Mouse (Mus musculus): ENCODE data around the gene Cep104. TPM values are rescaled to one million over a fixed set of nuclear protein-coding genes. Genes with fewer than 3 reads are reported as not detected.

Gene Cep104
- polyA plus RNA-seq, 1 experiment from 2014 or later = 13.9 TPM

GRCm38 (mm10) chr4:154011646-154012089, 36.7 kb downstream of the Cep104 start, which contains the start of gene Lrrc47:
TSS of gene Lrrc47 (plus strand) at chr4:154011731.
- ATAC-seq (ENCODE audit: insufficient read depth, low FRiP score) = peak; percentile 94
- Histone ChIP-seq H3K4me3 (replicated peaks; ENCODE audit: low read length) (peak within 1 kb of the TSS; percentile 98), H3K27ac (ENCODE audit: low read length) (peak within 1 kb of the TSS; percentile 15), H3K4me1 (ENCODE audit: control insufficient read depth, insufficient read depth, low read length) (peaks cover 14% of the 10 kb centered on the region), H3K9me3 (replicated peaks; ENCODE audit: control insufficient read depth, low read length) (no peaks in the 10 kb centered on the region), H3K27me3 (ENCODE audit: control insufficient read depth, insufficient read depth, low read length) (no peaks in the 10 kb centered on the region), H3K9ac (ENCODE audit: low read length) (peak within 1 kb of the TSS; percentile 97), H3K36me3 (ENCODE audit: control insufficient read depth, insufficient read depth, low read length) (0 out of 2 replicates have a peak, but pooled peaks cover 3% of the 10 kb centered on the region), H3K4me2 (ENCODE audit: low read depth, low read length) (peak within 1 kb of the TSS; percentile 75)
- WGBS = under 1% methylated on average over 59 of the region's 59 CpGs

GRCm38 (mm10) chr4:154012132-154012882, 37.3 kb downstream of the Cep104 start:
- no peak for ATAC-seq (ENCODE audit: insufficient read depth, low FRiP score)
- WGBS = 2% methylated on average over 55 of the region's 55 CpGs
- Histone ChIP-seq H3K4me3 (replicated peaks; ENCODE audit: low read length) (peak overlapping the region; percentile 98), H3K36me3 (ENCODE audit: control insufficient read depth, insufficient read depth, low read length) (0 out of 2 replicates have a peak, but pooled peaks cover 3% of the 10 kb centered on the region), H3K4me2 (ENCODE audit: low read depth, low read length) (peak overlapping the region; percentile 64), H3K4me1 (ENCODE audit: control insufficient read depth, insufficient read depth, low read length) (peaks cover 14% of the 10 kb centered on the region), H3K27ac (ENCODE audit: low read length) (peak overlapping the region; percentile 15), H3K9ac (ENCODE audit: low read length) (peak overlapping the region; percentile 97), H3K9me3 (replicated peaks; ENCODE audit: control insufficient read depth, low read length) (no peaks in the 10 kb centered on the region), H3K27me3 (ENCODE audit: control insufficient read depth, insufficient read depth, low read length) (no peaks in the 10 kb centered on the region)

GRCm38 (mm10) chr4:154015476-154015875, 40.5 kb downstream of the Cep104 start:
- Histone ChIP-seq H3K4me3 (replicated peaks; ENCODE audit: low read length) (no peak overlapping the region), H3K4me1 (ENCODE audit: control insufficient read depth, insufficient read depth, low read length) (peaks cover 14% of the 10 kb centered on the region), H3K9ac (ENCODE audit: low read length) (no peak overlapping the region), H3K36me3 (ENCODE audit: control insufficient read depth, insufficient read depth, low read length) (0 out of 2 replicates have a peak, but pooled peaks cover 6% of the 10 kb centered on the region), H3K27ac (ENCODE audit: low read length) (no peak overlapping the region), H3K27me3 (ENCODE audit: control insufficient read depth, insufficient read depth, low read length) (no peaks in the 10 kb centered on the region), H3K9me3 (replicated peaks; ENCODE audit: control insufficient read depth, low read length) (no peaks in the 10 kb centered on the region), H3K4me2 (ENCODE audit: low read depth, low read length) (no peak overlapping the region)
- WGBS = 95% methylated on average over 11 of the region's 11 CpGs
- ATAC-seq (ENCODE audit: insufficient read depth, low FRiP score) = no peak

GRCm38 (mm10) chr4:154019571-154019970, 44.6 kb downstream of the Cep104 start:
- H3K9me3 ChIP-seq (replicated peaks; ENCODE audit: control insufficient read depth, low read length) = no peaks in the 10 kb centered on the region
- WGBS = 71% methylated on average over 7 of the region's 7 CpGs
- H3K9ac ChIP-seq (ENCODE audit: low read length) = no peak overlapping the region
- 0 out of 2 replicates have a peak, but pooled peaks cover 15% of the 10 kb centered on the region for H3K36me3 ChIP-seq (ENCODE audit: control insufficient read depth, insufficient read depth, low read length)
- H3K27me3 ChIP-seq (ENCODE audit: control insufficient read depth, insufficient read depth, low read length) = no peaks in the 10 kb centered on the region
- no peak overlapping the region for H3K4me3 ChIP-seq (replicated peaks; ENCODE audit: low read length)
- peaks cover 23% of the 10 kb centered on the region for H3K4me1 ChIP-seq (ENCODE audit: control insufficient read depth, insufficient read depth, low read length)
- no peak overlapping the region for H3K27ac ChIP-seq (ENCODE audit: low read length)
- ATAC-seq (ENCODE audit: insufficient read depth, low FRiP score) = no peak
- H3K4me2 ChIP-seq (ENCODE audit: low read depth, low read length) = no peak overlapping the region

GRCm38 (mm10) chr4:154021432-154021831, 46.4 kb downstream of the Cep104 start:
- WGBS = 87% methylated on average over 9 of the region's 9 CpGs
- no peak overlapping the region for H3K27ac ChIP-seq (ENCODE audit: low read length)
- H3K9ac ChIP-seq (ENCODE audit: low read length) = no peak overlapping the region
- H3K4me1 ChIP-seq (ENCODE audit: control insufficient read depth, insufficient read depth, low read length) = peaks cover 34% of the 10 kb centered on the region
- H3K9me3 ChIP-seq (replicated peaks; ENCODE audit: control insufficient read depth, low read length) = no peaks in the 10 kb centered on the region
- H3K4me2 ChIP-seq (ENCODE audit: low read depth, low read length) = no peak overlapping the region
- no peak for ATAC-seq (ENCODE audit: insufficient read depth, low FRiP score)
- H3K4me3 ChIP-seq (replicated peaks; ENCODE audit: low read length) = no peak overlapping the region
- H3K27me3 ChIP-seq (ENCODE audit: control insufficient read depth, insufficient read depth, low read length) = no peaks in the 10 kb centered on the region
- 0 out of 2 replicates have a peak, but pooled peaks cover 15% of the 10 kb centered on the region for H3K36me3 ChIP-seq (ENCODE audit: control insufficient read depth, insufficient read depth, low read length)

GRCm38 (mm10) chr4:154022407-154022806, 47.4 kb downstream of the Cep104 start:
- no peak overlapping the region for H3K4me3 ChIP-seq (replicated peaks; ENCODE audit: low read length)
- no peak for ATAC-seq (ENCODE audit: insufficient read depth, low FRiP score)
- H3K4me2 ChIP-seq (ENCODE audit: low read depth, low read length) = no peak overlapping the region
- no peaks in the 10 kb centered on the region for H3K27me3 ChIP-seq (ENCODE audit: control insufficient read depth, insufficient read depth, low read length)
- H3K4me1 ChIP-seq (ENCODE audit: control insufficient read depth, insufficient read depth, low read length) = peaks cover 39% of the 10 kb centered on the region
- H3K27ac ChIP-seq (ENCODE audit: low read length) = peak overlapping the region; percentile 55; the same call in 1 of the 2 replicates
- no peak overlapping the region; the same call in 1 of the 2 replicates for H3K9ac ChIP-seq (ENCODE audit: low read length)
- WGBS = 67% methylated on average over 4 of the region's 4 CpGs
- 0 out of 2 replicates have a peak, but pooled peaks cover 15% of the 10 kb centered on the region for H3K36me3 ChIP-seq (ENCODE audit: control insufficient read depth, insufficient read depth, low read length)
- H3K9me3 ChIP-seq (replicated peaks; ENCODE audit: control insufficient read depth, low read length) = no peaks in the 10 kb centered on the region

- 42% methylated on average over 4 of the region's 4 CpGs for WGBS
- no peak for ATAC-seq (ENCODE audit: insufficient read depth, low FRiP score)
- Histone ChIP-seq H3K27me3 (ENCODE audit: control insufficient read depth, insufficient read depth, low read length) (no peaks in the 10 kb centered on the region), H3K36me3 (ENCODE audit: control insufficient read depth, insufficient read depth, low read length) (0 out of 2 replicates have a peak, but pooled peaks cover 15% of the 10 kb centered on the region), H3K4me2 (ENCODE audit: low read depth, low read length) (no peak overlapping the region), H3K4me1 (ENCODE audit: control insufficient read depth, insufficient read depth, low read length) (peaks cover 39% of the 10 kb centered on the region), H3K27ac (ENCODE audit: low read length) (peak overlapping the region; percentile 55; the same call in 1 of the 2 replicates), H3K4me3 (replicated peaks; ENCODE audit: low read length) (no peak overlapping the region), H3K9ac (ENCODE audit: low read length) (no peak overlapping the region; the same call in 1 of the 2 replicates), H3K9me3 (replicated peaks; ENCODE audit: control insufficient read depth, low read length) (no peaks in the 10 kb centered on the region)
Observed at GRCm38 (mm10) chr4:154022844-154023243, 47.9 kb downstream of the Cep104 start.

- Histone ChIP-seq H3K9ac (ENCODE audit: low read length) (peak overlapping the region; percentile 77), H3K4me3 (replicated peaks; ENCODE audit: low read length) (peak overlapping the region; percentile 65; the same call in 1 of the 2 replicates), H3K4me2 (ENCODE audit: low read depth, low read length) (peak overlapping the region; percentile 81), H3K9me3 (replicated peaks; ENCODE audit: control insufficient read depth, low read length) (no peaks in the 10 kb centered on the region), H3K4me1 (ENCODE audit: control insufficient read depth, insufficient read depth, low read length) (peaks cover 39% of the 10 kb centered on the region), H3K36me3 (ENCODE audit: control insufficient read depth, insufficient read depth, low read length) (0 out of 2 replicates have a peak, but pooled peaks cover 15% of the 10 kb centered on the region), H3K27ac (ENCODE audit: low read length) (peak overlapping the region; percentile 21), H3K27me3 (ENCODE audit: control insufficient read depth, insufficient read depth, low read length) (no peaks in the 10 kb centered on the region)
- 8% methylated on average over 8 of the region's 8 CpGs for WGBS
- ATAC-seq (ENCODE audit: insufficient read depth, low FRiP score) = peak; percentile 30
Observed at GRCm38 (mm10) chr4:154023754-154024601, 49.0 kb downstream of the Cep104 start.

All from stomach, embryonic 16.5 days (tissue).